Mouse (Mus musculus) hindbrain, embryonic 10.5 days (tissue): ENCODE data around the gene Plxna4. TPM values are rescaled to one million over a fixed set of nuclear protein-coding genes. Genes with fewer than 3 reads are reported as not detected.
A peak's percentile ranks its signal among the peaks of the same experiment; 100 is the strongest.
"Not testable (repeated sequence)": the region's sequence is repeated elsewhere in the genome, so short reads cannot be mapped to it uniquely, and the experiment has no call there.

ENCODE experiments used
- DNase-seq: peaks from one replicate; pipeline ENCODE4 v3.0.0-alpha.2; 2017; ENCODE audit warnings: low spot score
- H3K27ac ChIP-seq: fragments of 300-500 bp; sonication (generic); 2 replicates; pipeline ENCODE4 v1.5.1; 2016; ENCODE audit warnings: mild to moderate bottlenecking, moderate library complexity
- H3K27me3 ChIP-seq: fragments of 300-500 bp; sonication (generic); 2 replicates; pipeline ENCODE4 v1.6.1; 2016; ENCODE audit warnings: mild to moderate bottlenecking; ENCODE audit not compliant: poor library complexity, insufficient read depth, severe bottlenecking
- H3K36me3 ChIP-seq: fragments of 300-500 bp; sonication (generic); 2 replicates; pipeline ENCODE4 v1.6.1; 2016; ENCODE audit warnings: mild to moderate bottlenecking, moderate library complexity
- H3K4me1 ChIP-seq: fragments of 300-500 bp; sonication (generic); replicated peaks from 2 replicates; pipeline ENCODE4 v1.6.1; 2016; ENCODE audit warnings: mild to moderate bottlenecking
- H3K4me3 ChIP-seq: fragments of 300-500 bp; sonication (generic); 2 replicates; pipeline ENCODE4 v1.5.1; 2016; ENCODE audit warnings: mild to moderate bottlenecking, moderate library complexity
- H3K9me3 ChIP-seq: fragments of 300-500 bp; sonication (generic); 2 replicates; pipeline ENCODE4 v1.6.1; 2016; ENCODE audit warnings: mild to moderate bottlenecking, moderate library complexity
- WGBS: fragments of 180-500 bp; shearing (Covaris S2); methylation state at CpG from one replicate; pipeline ENCODE4 v1.1.7; 2016; 5-methylcytosine and 5-hydroxymethylcytosine counted together
- polyA plus RNA-seq: library from polyadenylated mRNA; unstranded; fragments of >200 nt; fragmentation: Nextera tagmentation; extraction: Ambion mirVana; gene quantifications from 2 replicates; pipeline ENCODE4 v1.2.1, GENCODE M21; 2016

The Plxna4 gene
- polyA plus RNA-seq, 1 experiment from 2014 or later, result 3.8 TPM

DNA sequence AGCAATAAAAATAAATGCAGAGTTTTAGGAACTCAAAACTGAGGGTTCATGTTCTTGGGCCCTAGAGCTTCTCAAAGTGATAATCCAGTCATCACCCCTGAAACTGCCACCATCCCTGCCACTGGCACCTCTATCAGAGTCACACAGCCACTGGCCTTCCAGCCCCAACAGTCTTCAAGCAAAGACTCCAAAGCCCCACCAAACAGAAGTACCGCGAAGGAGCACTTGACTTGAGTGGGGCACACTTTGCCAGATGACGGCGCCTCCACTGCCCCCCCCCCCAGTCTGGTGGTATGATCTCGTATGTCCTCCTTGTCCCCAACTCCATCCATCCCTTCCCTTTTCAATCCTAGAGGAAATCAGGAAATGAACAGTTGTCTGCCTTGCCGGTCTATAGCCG, 60.5 kb downstream of the Plxna4 start:
- no peaks in the 10 kb centered on the region for H3K36me3 ChIP-seq
- DNase-seq, result no peak
- WGBS, result 92% methylated on average over 7 of the region's 7 CpGs

DNA sequence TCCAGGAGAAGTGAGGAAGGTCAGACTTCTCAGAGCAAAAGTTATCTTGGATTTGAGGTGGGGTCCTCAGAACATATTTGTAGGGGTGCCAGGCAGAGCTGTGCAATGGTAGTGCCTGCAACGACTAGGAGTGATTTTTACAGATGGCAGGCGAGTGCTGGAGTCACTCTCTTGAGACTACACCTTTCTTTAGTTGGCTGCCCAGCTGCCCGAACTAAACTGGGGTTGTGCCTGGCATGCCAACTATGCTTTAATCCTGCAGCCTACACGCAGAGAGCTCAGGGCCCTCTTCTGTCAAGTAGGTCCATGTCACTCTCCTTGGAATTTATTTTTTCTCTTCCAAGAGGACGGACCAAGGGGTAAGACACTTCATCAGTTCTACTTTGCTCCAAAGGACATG, 61.2 kb downstream of the Plxna4 start:
- Histone ChIP-seq H3K9me3 (no peaks in the 10 kb centered on the region), H3K36me3 (no peaks in the 10 kb centered on the region), H3K27ac (no peak overlapping the region), H3K27me3 (no peaks in the 10 kb centered on the region), H3K4me1 (no peaks in the 10 kb centered on the region), H3K4me3 (no peak overlapping the region)
- 85% methylated on average over 5 of the region's 5 CpGs for WGBS
- DNase-seq, result no peak

More for the DNA sequence above, 60.5 kb downstream of the Plxna4 start:
- Histone ChIP-seq H3K9me3 (no peaks in the 10 kb centered on the region), H3K4me1 (no peaks in the 10 kb centered on the region), H3K27me3 (no peaks in the 10 kb centered on the region), H3K27ac (no peak overlapping the region), H3K4me3 (no peak overlapping the region)

DNA sequence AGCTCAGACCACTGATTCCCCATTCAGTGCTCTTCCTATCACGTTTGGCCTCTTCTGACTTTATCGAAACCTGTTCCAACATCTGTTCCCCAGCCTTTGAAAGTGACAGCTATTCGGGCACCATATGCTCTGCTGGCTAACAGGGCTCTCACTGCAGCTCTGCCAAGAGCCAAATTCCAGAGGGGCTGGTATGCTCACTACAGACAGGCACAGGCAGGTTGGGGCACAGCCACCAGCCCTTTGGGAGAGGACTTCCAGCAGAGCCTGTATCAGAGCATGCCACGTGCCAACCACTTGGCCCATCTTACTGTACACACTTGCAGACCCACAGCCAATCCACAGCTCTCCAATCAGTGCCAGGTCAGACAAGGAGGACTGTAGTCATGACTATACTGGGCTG, 67.9 kb downstream of the Plxna4 start:
- DNase-seq, result no peak
- WGBS, result 79% methylated on average over 4 of the region's 4 CpGs
- Histone ChIP-seq H3K27me3 (no peaks in the 10 kb centered on the region), H3K4me1 (no peaks in the 10 kb centered on the region), H3K9me3 (no peaks in the 10 kb centered on the region), H3K36me3 (peaks cover 2% of the 10 kb centered on the region; the same call in 1 of the 2 replicates), H3K27ac (no peak overlapping the region), H3K4me3 (no peak overlapping the region)

DNA sequence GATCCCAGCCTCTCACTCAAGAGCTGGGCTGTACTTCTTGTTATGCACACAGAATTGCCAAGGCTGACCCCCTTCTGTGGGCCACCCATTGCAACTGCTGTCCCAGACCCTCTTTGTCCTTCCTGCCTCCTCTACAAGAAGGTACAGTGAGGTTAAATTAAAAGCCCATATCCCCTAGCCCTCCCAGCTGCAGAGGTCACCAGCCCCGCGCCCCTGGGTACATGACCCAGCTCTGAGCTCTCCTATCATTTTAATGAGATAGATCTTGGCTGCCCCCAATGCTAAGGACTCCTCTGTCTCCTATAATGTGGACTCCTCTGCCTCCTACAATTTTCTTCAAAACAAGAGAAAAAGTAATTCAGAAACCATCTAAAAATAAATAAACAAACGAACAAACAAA, 69.4 kb downstream of the Plxna4 start:
- no peak for DNase-seq
- no peaks in the 10 kb centered on the region for H3K4me1 ChIP-seq
- 85% methylated on average over 3 of the region's 3 CpGs for WGBS
- H3K27me3 ChIP-seq, result no peaks in the 10 kb centered on the region
- no peak overlapping the region for H3K4me3 ChIP-seq
- no peaks in the 10 kb centered on the region for H3K9me3 ChIP-seq
- no peak overlapping the region for H3K27ac ChIP-seq
- H3K36me3 ChIP-seq, result peaks cover 2% of the 10 kb centered on the region; the same call in 1 of the 2 replicates

DNA sequence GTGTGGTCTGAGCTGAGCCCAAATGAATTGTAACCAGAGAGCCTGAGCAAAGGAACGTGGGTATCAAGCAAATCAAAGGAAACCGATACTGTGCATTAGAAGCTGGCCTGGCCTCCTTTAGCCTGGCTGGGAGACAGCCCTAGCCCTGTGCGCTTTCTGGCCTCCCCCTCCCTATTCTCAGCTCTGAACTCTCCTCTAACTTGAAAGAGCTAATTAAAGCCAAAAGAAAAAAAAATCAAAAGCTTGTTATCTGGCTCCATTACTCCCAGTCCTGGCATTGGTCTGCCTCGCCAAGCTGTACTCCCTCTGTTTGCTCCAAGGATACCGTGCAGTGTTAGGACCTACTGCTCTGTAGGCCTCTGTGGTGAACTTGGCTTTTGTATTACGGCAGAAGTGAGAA, 73.9 kb downstream of the Plxna4 start:
- 74% methylated on average over 6 of the region's 6 CpGs for WGBS
- Histone ChIP-seq H3K27me3 (no peaks in the 10 kb centered on the region), H3K27ac (no peak overlapping the region), H3K4me1 (0 out of 2 replicates have a peak, but pooled peaks cover 2% of the 10 kb centered on the region), H3K36me3 (peaks cover 2% of the 10 kb centered on the region; the same call in 1 of the 2 replicates), H3K9me3 (no peaks in the 10 kb centered on the region), H3K4me3 (no peak overlapping the region)
- DNase-seq, result no peak

DNA sequence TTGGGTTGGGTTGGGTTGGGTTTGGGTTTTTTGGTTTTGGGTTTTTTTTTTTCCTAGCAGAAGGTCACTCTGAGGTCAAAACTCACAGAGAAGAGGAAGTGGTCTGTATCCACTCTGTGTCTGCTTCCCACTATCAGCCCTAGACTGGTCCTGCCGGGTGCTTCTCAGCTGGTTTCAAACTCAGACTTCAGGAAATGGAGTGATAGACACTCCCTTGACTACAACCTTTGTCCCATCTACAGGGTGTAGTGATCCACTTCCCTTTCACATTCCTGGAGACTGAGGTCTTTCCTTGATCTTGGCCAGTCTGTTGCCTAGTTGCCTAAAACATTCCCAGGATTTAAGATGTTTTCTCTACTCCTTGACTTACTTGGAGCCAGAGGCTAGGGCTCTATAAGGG, 76.0 kb downstream of the Plxna4 start:
- DNase-seq, result no peak
- Histone ChIP-seq H3K9me3 (no peaks in the 10 kb centered on the region), H3K27me3 (no peaks in the 10 kb centered on the region), H3K4me3 (no peak overlapping the region), H3K27ac (no peak overlapping the region), H3K4me1 (peaks cover 13% of the 10 kb centered on the region), H3K36me3 (peaks cover 2% of the 10 kb centered on the region; the same call in 1 of the 2 replicates)
- 82% methylated on average over 1 of the region's 1 CpGs for WGBS

DNA sequence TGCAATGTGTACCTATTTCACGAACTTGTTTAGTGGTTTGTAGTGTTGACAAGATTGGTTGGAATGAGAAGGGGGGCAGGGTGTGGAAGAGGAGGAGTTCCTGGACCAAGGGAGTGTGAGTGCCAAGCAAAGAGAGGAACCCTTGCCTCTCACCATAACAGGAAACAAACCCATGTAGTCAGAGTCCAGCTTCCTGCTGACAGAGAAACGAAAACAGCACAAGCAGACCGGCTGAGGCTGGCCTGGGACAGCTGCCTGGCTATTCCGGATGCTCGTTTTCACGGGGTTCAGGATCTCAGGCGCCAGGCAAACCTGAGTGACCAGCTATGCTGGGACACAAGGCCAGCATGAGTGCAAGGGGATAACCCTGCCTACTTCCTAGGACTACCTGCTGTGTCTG, 77.1 kb downstream of the Plxna4 start:
- no peaks in the 10 kb centered on the region for H3K9me3 ChIP-seq
- H3K4me3 ChIP-seq, result no peak overlapping the region
- H3K36me3 ChIP-seq, result no peaks in the 10 kb centered on the region
- DNase-seq, result no peak
- H3K27me3 ChIP-seq, result no peaks in the 10 kb centered on the region
- H3K4me1 ChIP-seq, result peaks cover 13% of the 10 kb centered on the region
- 78% methylated on average over 7 of the region's 7 CpGs for WGBS
- H3K27ac ChIP-seq, result no peak overlapping the region

DNA sequence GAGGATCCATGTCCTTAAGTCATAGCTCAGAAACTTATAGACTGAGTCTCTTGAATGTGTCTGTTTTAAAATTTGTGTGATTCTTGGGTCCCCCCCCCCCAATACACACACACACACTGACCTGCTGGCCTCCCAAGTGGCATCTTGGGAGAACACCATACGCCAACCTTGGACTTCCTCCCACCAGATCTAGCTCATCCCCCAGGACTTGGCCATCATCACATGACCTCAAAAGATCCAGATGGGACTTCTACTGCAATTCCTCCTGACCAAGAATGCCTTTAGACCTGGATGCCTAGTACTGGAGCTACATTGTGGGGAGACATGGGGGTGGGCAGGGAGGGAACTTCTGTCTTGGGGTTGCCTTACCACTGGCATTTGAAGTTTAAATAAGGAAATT, 77.5 kb downstream of the Plxna4 start:
- Histone ChIP-seq H3K4me1 (peaks cover 17% of the 10 kb centered on the region), H3K27ac (no peak overlapping the region), H3K36me3 (no peaks in the 10 kb centered on the region), H3K27me3 (no peaks in the 10 kb centered on the region), H3K9me3 (no peaks in the 10 kb centered on the region), H3K4me3 (no peak overlapping the region)
- DNase-seq, result no peak
- 92% methylated on average over 1 of the region's 1 CpGs for WGBS

DNA sequence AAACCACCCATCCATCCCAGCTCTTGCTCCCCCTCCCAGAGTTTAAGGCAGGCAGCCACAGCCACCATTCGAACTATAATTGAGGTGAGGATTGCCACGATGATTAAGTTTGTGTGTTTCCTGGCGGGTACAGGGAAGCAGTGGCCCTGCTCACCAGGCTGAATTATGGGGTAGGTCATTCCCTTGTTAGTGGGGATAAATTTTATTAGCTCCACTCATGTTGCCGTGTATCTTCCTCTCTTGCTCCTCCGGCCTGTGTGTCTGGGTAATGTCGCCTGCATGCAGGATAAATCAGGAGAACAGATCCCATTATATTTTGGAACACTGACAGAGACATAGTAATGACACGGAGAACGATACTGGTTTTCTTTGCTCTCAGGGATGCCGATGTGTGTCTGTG, 78.9 kb downstream of the Plxna4 start:
- Histone ChIP-seq H3K9me3 (no peaks in the 10 kb centered on the region), H3K4me3 (no peak overlapping the region), H3K27me3 (no peaks in the 10 kb centered on the region), H3K36me3 (no peaks in the 10 kb centered on the region), H3K4me1 (peaks cover 22% of the 10 kb centered on the region), H3K27ac (0 out of 2 replicates have a peak overlapping the region, but pooled peaks have one; percentile 16)
- DNase-seq, result no peak
- whole genome bisulfite sequencing, result 79% methylated on average over 9 of the region's 9 CpGs

DNA sequence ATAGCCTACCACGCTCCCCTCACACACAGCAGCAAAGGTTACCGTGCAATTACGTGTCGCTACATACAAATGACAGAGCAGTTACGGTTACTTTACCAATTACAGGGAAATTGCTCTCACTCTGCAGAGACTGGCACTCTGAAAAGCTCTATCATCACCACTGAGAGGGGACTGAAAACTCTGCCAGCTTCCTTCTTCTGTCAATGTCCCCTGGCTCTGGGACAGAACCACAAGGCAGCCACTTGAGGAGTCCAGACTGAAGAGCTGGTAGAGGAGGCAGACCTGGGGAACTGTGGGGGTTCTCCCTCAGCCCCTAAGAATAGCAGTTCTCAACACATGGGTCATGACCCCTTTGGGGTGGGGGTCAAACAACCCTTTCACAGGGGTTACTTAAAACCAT, 83.0 kb downstream of the Plxna4 start:
- WGBS, result 84% methylated on average over 5 of the region's 5 CpGs
- Histone ChIP-seq H3K4me1 (peaks cover 22% of the 10 kb centered on the region), H3K9me3 (no peaks in the 10 kb centered on the region), H3K36me3 (no peaks in the 10 kb centered on the region), H3K4me3 (no peak overlapping the region), H3K27ac (no peak overlapping the region), H3K27me3 (no peaks in the 10 kb centered on the region)
- no peak for DNase-seq

DNA sequence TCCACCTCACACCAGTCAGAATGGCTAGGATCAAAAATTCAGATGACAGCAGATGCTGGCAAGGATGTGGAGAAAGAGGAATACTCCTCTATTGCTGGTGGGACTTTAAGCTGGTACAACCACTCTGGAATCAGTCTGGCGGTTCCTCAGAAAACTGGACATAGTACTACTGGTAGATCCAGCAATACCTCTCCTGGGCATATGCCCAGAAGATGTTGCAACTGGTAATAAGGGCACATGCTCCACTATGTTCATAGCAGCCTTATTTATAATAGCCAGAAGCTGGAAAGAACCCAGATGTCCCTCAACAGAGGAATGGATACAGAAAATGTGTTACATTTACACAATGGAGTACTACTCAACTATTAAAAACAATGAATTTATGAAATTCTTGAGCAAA, 86.8 kb downstream of the Plxna4 start:
- H3K4me1 ChIP-seq, result peaks cover 10% of the 10 kb centered on the region
- not testable (repeated sequence) for H3K36me3 ChIP-seq, H3K27me3 ChIP-seq, H3K4me3 ChIP-seq, H3K9me3 ChIP-seq, DNase-seq, H3K27ac ChIP-seq
- WGBS, result 100% methylated on average over 1 of the region's 1 CpGs

DNA sequence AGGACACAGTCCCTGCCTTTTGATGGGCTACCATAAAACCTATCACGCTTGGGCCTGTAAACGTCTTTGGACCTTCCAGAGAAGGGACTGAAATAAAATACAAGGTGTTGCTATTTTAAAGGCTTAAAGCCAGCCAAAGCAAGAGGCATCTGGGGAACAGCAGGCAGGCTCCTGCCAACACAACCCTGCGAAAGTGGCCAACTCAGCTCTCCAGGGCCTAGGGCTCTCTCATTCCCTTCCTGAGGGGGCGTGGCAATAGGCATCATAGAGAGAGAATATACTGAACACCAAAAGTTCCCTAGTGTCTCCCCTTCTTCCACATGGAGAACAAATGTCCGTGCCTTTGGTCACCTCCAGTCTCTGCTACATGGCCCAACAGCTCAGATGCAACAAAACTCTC, 89.9 kb downstream of the Plxna4 start:
- no peaks in the 10 kb centered on the region for H3K36me3 ChIP-seq
- WGBS, result 88% methylated on average over 5 of the region's 5 CpGs
- no peak for DNase-seq
- H3K27me3 ChIP-seq, result no peaks in the 10 kb centered on the region
- H3K4me3 ChIP-seq, result no peak overlapping the region
- no peak overlapping the region for H3K27ac ChIP-seq
- H3K9me3 ChIP-seq, result no peaks in the 10 kb centered on the region
- peaks cover 16% of the 10 kb centered on the region for H3K4me1 ChIP-seq

DNA sequence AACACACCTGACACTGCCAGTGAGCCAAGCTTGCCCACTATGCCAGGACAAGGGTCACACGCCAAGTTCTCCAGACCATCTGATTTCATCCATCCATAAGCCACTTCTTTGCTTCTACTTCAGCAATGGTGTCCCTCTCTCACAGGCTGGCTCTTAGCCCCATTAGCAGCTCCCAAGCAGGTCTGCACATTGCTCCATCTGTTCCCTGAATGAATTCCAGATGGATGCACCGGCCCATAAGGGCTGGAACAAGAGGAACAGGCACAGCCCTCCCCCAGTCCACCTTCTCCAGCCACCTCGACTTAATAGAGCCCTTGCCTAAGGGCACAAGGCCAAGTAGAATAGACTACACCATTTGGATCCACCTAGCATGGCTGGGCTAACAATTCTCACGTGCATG, 91.9 kb downstream of the Plxna4 start:
- Histone ChIP-seq H3K4me3 (no peak overlapping the region), H3K36me3 (no peaks in the 10 kb centered on the region), H3K27ac (no peak overlapping the region), H3K27me3 (no peaks in the 10 kb centered on the region), H3K4me1 (peaks cover 16% of the 10 kb centered on the region), H3K9me3 (no peaks in the 10 kb centered on the region)
- 70% methylated on average over 4 of the region's 4 CpGs for WGBS
- no peak for DNase-seq

DNA sequence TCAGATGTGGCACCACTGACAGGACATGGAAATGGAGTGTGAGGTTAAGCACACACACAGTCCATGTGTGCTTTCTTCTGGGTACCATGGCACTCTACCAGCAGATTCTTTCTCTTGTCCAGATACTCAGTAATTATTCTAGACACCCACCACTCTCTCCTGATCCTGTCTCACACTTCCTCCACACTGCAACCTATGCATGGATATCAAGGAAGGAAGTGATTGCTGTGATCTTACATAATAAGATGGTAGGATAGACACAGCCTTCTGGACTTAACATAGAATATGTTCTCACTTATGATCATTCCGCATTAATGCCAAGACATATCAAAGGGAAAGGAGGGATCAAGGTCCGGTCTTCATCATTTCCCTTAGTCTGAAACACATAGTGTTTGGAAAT, 92.5 kb downstream of the Plxna4 start:
- Histone ChIP-seq H3K4me3 (no peak overlapping the region), H3K36me3 (no peaks in the 10 kb centered on the region), H3K27me3 (no peaks in the 10 kb centered on the region), H3K27ac (no peak overlapping the region), H3K4me1 (peaks cover 16% of the 10 kb centered on the region), H3K9me3 (no peaks in the 10 kb centered on the region)
- WGBS, result 95% methylated on average over 2 of the region's 2 CpGs
- no peak for DNase-seq
